Mouse (Mus musculus) kidney, postnatal 0 days (tissue): Measurements from ENCODE around the gene Agr2. TPM values are rescaled to one million over a fixed set of nuclear protein-coding genes. Genes with fewer than 3 reads are reported as not detected.

ENCODE experiments used
- ATAC-seq: fragments of 200-750 bp; cut with Nextera tagmentation; replicated peaks from 2 replicates; pipeline ENCODE4 v1.8.0; 2017; ENCODE audit warnings: low read depth, moderate number of reproducible peaks, moderate TSS enrichment, moderate library complexity; ENCODE audit not compliant: low FRiP score
- DNase-seq: peaks from one replicate; pipeline ENCODE4 v3.0.0-alpha.2; 2016; ENCODE audit warnings: low spot score
- H3K27ac ChIP-seq: fragments of 300-500 bp; sonication (generic); 2 replicates; pipeline ENCODE4 v1.5.1; 2014; ENCODE audit warnings: mild to moderate bottlenecking
- H3K27me3 ChIP-seq: fragments of 300-500 bp; sonication (generic); 2 replicates; pipeline ENCODE4 v1.6.1; 2014; ENCODE audit warnings: low read length, mixed read lengths; ENCODE audit not compliant: insufficient read depth
- H3K36me3 ChIP-seq: fragments of 300-500 bp; sonication (generic); 2 replicates; pipeline ENCODE4 v1.6.1; 2014; ENCODE audit warnings: low read length, mixed read lengths; ENCODE audit not compliant: insufficient read depth
- H3K4me1 ChIP-seq: fragments of 300-500 bp; sonication (generic); replicated peaks from 2 replicates; pipeline ENCODE4 v1.6.1; 2014; ENCODE audit warnings: antibody characterized with exemption, low read length, mixed read lengths; ENCODE audit not compliant: insufficient read depth
- H3K4me2 ChIP-seq: fragments of 300-500 bp; sonication (generic); 2 replicates; pipeline ENCODE4 v1.6.1; 2014; ENCODE audit warnings: mild to moderate bottlenecking, low read length, moderate library complexity, mixed read lengths
- H3K4me3 ChIP-seq: fragments of 300-500 bp; sonication (generic); replicated peaks from 2 replicates; pipeline ENCODE4 v1.5.1; 2014; ENCODE audit warnings: low read depth, low read length
- H3K9ac ChIP-seq: fragments of 300-500 bp; sonication (generic); 2 replicates; pipeline ENCODE4 v1.6.1; 2014; ENCODE audit warnings: low read depth, low read length
- H3K9me3 ChIP-seq: fragments of 300-500 bp; sonication (generic); replicated peaks from 2 replicates; pipeline ENCODE4 v1.6.1; 2016; ENCODE audit warnings: low read length, inconsistent platforms, mixed read lengths
- CTCF ChIP-seq: IDR thresholded peaks from 2 replicates; pipeline ENCODE4 v1.5.1; 2016; ENCODE audit warnings: antibody characterized with exemption, low read depth, mild to moderate bottlenecking, moderate library complexity
- WGBS: fragments of 180-500 bp; shearing (Covaris S2); extraction: QIAGEN DNeasy Blood & Tissue Kit; methylation state at CpG from one replicate; pipeline ENCODE4 v1.1.7; 2014; 5-methylcytosine and 5-hydroxymethylcytosine counted together
- polyA plus RNA-seq: library from polyadenylated mRNA; unstranded; fragments of >200 nt; fragmentation: Nextera tagmentation; extraction: Ambion mirVana; gene quantifications from 2 replicates; pipeline ENCODE4 v1.2.1, GENCODE M21; 2015

Gene Agr2
- polyA plus RNA-seq, 1 experiment from 2014 or later: 3.6 TPM

GRCm38 (mm10) chr12:36040571-36041280 lies 48.0 kb downstream of the Agr2 start:
- H3K27me3 ChIP-seq: no peaks in the 10 kb centered on the region
- H3K4me2 ChIP-seq: peak overlapping the region; percentile 98
- H3K9me3 ChIP-seq: no peaks in the 10 kb centered on the region
- H3K4me1 ChIP-seq: no peaks in the 10 kb centered on the region; the same call in 1 of the 2 replicates
- H3K36me3 ChIP-seq: no peaks in the 10 kb centered on the region
- ATAC-seq (no peak), DNase-seq (no peak)
- no peak overlapping the region for H3K9ac ChIP-seq
- H3K4me3 ChIP-seq: no peak overlapping the region; the same call in 1 of the 2 replicates
- WGBS: 53% methylated on average over 10 of the region's 10 CpGs
- H3K27ac ChIP-seq: no peak overlapping the region
- no peak for TF ChIP-seq CTCF

DNA sequence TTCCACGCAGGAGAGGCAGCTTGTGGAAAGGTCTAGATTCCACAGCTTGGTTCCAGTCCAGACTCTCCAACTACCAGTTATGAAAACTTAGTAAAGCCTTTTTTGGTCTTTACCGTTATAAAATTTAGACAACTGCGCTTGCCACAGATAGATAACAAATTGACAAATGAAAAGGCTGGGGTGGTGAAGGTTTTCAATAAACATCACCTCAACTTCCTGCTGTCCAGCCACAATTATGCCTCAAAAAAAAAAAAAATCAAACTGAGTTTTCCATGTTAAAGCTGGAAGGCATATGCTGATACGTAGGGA lies 48.5 kb downstream of the Agr2 start:
- WGBS: 41% methylated on average over 4 of the region's 4 CpGs
- no peaks in the 10 kb centered on the region for H3K36me3 ChIP-seq
- H3K27me3 ChIP-seq: no peaks in the 10 kb centered on the region
- H3K9ac ChIP-seq: no peak overlapping the region
- H3K4me2 ChIP-seq: peak overlapping the region; percentile 98
- no peak for DNase-seq
- H3K4me3 ChIP-seq: peak overlapping the region; percentile 88
- ATAC-seq: no peak
- no peak overlapping the region for H3K27ac ChIP-seq
- H3K9me3 ChIP-seq: no peaks in the 10 kb centered on the region
- no peaks in the 10 kb centered on the region; the same call in 1 of the 2 replicates for H3K4me1 ChIP-seq
- TF ChIP-seq CTCF: no peak

DNA sequence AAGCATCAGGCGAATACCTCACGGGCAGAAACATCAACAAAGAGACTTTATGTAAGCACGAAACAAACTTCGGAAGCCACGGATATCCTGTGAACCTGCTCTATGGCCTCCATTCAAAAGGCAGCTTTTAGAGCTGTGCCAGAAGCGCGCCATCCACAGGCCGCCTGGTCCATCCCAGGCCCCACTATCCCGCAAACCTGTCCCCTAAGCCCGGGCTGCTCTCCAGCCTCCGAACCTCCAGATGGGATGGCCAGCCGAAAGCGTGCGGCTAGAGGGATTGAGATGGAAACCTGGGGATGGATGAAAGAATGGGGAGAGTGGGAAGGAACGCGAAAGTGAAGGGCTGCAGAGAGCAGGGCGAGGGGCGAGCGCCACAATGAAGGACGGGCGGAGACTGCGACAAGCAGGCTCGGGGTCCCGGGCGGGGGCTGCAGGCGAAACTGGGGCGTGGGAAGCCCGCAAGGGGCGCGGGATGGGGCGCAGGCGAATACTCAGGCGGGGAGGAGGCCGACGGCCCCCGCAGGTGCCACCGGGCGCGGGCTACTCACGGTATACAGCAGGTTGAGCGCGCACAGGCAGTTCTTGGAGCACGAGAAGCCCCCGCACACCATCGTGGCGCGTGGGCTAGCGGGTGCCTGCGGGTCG lies 49.1 kb downstream of the Agr2 start:
- Histone ChIP-seq H3K27ac (peak overlapping the region; percentile 60), H3K4me3 (peak overlapping the region; percentile 88), H3K9me3 (no peaks in the 10 kb centered on the region), H3K9ac (peak overlapping the region; percentile 73), H3K4me2 (peak overlapping the region; percentile 98), H3K36me3 (no peaks in the 10 kb centered on the region), H3K4me1 (no peaks in the 10 kb centered on the region; the same call in 1 of the 2 replicates), H3K27me3 (no peaks in the 10 kb centered on the region)
- ATAC-seq (peak; percentile 67; the same call in 1 of the 2 replicates), DNase-seq (peak; percentile 56)
- WGBS: under 1% methylated on average over 47 of the region's 50 CpGs
- TF ChIP-seq CTCF: peak; percentile 44

GRCm38 (mm10) chr12:36042348-36042778 lies 49.7 kb downstream of the Agr2 start, which contains the start of gene Tspan13:
Gene Tspan13 (minus strand): TSS chr12:36042500.
- H3K9me3 ChIP-seq: no peaks in the 10 kb centered on the region
- 0% methylated on average over 28 of the region's 35 CpGs for WGBS
- TF ChIP-seq CTCF: peak; percentile 19; the same call in 1 of the 2 replicates

GRCm38 (mm10) chr12:36044691-36045090 lies 52.0 kb downstream of the Agr2 start:
- H3K4me2 ChIP-seq: no peak overlapping the region
- no peaks in the 10 kb centered on the region for H3K27me3 ChIP-seq
- TF ChIP-seq CTCF: no peak
- no peak overlapping the region for H3K27ac ChIP-seq
- no peaks in the 10 kb centered on the region for H3K36me3 ChIP-seq
- ATAC-seq (no peak), DNase-seq (no peak)
- WGBS: 80% methylated on average over 2 of the region's 2 CpGs
- H3K4me1 ChIP-seq: no peaks in the 10 kb centered on the region; the same call in 1 of the 2 replicates
- no peak overlapping the region for H3K9ac ChIP-seq
- H3K4me3 ChIP-seq: no peak overlapping the region
- no peaks in the 10 kb centered on the region for H3K9me3 ChIP-seq

More at GRCm38 (mm10) chr12:36042348-36042778, 49.7 kb downstream of the Agr2 start, which contains the start of gene Tspan13:
- peak within 1 kb of the TSS; percentile 60 for H3K27ac ChIP-seq
- no peaks in the 10 kb centered on the region for H3K27me3 ChIP-seq
- peak; percentile 91 for DNase-seq
- H3K4me3 ChIP-seq: peak within 1 kb of the TSS; percentile 88
- no peaks in the 10 kb centered on the region; the same call in 1 of the 2 replicates for H3K4me1 ChIP-seq
- H3K4me2 ChIP-seq: peak within 1 kb of the TSS; percentile 98
- ATAC-seq: peak; percentile 97
- no peaks in the 10 kb centered on the region for H3K36me3 ChIP-seq
- peak within 1 kb of the TSS; percentile 73 for H3K9ac ChIP-seq

DNA sequence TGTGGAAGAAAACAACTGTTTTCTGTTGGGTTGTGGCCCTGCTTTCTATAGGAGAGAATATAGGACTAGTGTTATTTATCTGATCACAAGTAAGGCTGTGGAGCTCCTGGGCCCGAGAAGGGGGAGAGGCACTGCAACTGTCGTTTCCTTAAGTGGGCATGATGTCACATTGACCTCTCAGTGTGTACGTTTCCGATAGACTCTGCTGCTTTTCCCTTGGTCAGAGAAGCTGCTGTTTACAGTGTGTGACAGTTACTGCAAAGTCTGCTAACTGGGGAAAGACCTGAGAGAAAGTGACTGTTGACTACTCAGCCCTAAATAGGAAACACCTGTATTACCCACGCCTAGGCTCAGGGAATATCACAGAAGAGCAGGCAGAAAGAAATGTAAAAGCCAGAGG lies 53.5 kb downstream of the Agr2 start:
- ATAC-seq (no peak), DNase-seq (no peak)
- no peaks in the 10 kb centered on the region for H3K36me3 ChIP-seq
- no peaks in the 10 kb centered on the region for H3K4me1 ChIP-seq
- WGBS: 31% methylated on average over 5 of the region's 5 CpGs
- no peaks in the 10 kb centered on the region for H3K27me3 ChIP-seq
- H3K4me3 ChIP-seq: no peak overlapping the region
- no peak overlapping the region for H3K27ac ChIP-seq
- no peak overlapping the region for H3K4me2 ChIP-seq
- H3K9me3 ChIP-seq: no peaks in the 10 kb centered on the region
- H3K9ac ChIP-seq: no peak overlapping the region
- no peak for TF ChIP-seq CTCF
